ENCODE assay signal across 8 mouse cellular contexts in the genomic region with DNA sequence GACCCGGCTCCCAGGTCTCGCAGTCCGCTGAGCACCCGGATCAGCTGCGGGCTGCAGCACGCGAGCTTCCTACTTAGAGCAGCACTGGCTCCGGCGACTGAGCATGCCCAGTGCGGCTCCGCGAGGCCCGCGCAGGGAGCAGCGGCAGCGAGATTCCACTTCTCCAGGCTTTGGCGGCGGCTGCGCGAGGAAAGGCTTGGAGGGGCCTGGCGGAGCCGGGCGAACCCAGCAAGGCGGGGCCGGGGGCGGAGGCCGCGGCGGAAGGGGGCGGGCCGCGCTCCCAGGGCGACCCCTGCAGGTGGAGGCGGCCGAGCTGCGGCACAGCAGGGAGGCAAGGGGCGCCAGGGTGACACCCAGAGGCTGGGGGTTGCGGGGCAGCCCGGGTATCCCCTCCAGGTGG. TPM values are rescaled to one million over a fixed set of nuclear protein-coding genes. Genes with fewer than 3 reads are reported as not detected.
DNase-seq lines count a peak whose midpoint lies in the region; ATAC-seq and TF ChIP-seq lines count a peak whose summit lies in the region.

Gene Apbb2, minus strand, starts transcription at position 188 of the 400 bp plus-strand sequence.

- peak within 1 kb of the TSS; percentile 87 for H3K9ac ChIP-seq in intestine, postnatal 0 days (ENCODE audit: low read depth, low read length)

- H3K4me1 ChIP-seq in intestine, postnatal 0 days (replicated peaks; ENCODE audit: control insufficient read depth, insufficient read depth, low read length): no peaks in the 10 kb centered on the region
- H3K4me1 ChIP-seq in midbrain, embryonic 10.5 days: peaks cover 58% of the 10 kb centered on the region

- peak within 1 kb of the TSS; percentile 84 for H3K4me3 ChIP-seq in intestine, postnatal 0 days (ENCODE audit: low read depth, low read length)
- H3K4me3 ChIP-seq in midbrain, embryonic 10.5 days: peak within 1 kb of the TSS; percentile 93

- peak within 1 kb of the TSS; percentile 93 for H3K4me2 ChIP-seq in intestine, postnatal 0 days (replicated peaks; ENCODE audit: low read depth)

- DNase-seq in adrenal gland, adult 2 months: peak; percentile 98
- DNase-seq in embryo, embryonic 11.5 days (ENCODE audit: low read depth, low spot score): peak; percentile 91
- DNase-seq in left cerebral cortex, postnatal 36 days (ENCODE audit: low spot score in 2 of 2): peak; percentile 95 to 97
- DNase-seq in midbrain, embryonic 10.5 days (ENCODE audit: low spot score): peak; percentile 97
- peak; percentile 90 for DNase-seq in skeletal muscle tissue, adult 2 months (ENCODE audit: low read depth, low spot score)

- H3K27me3 ChIP-seq in intestine, postnatal 0 days (replicated peaks; ENCODE audit: control insufficient read depth, insufficient read depth, low read length): no peaks in the 10 kb centered on the region
- peaks cover 11% of the 10 kb centered on the region; the same call in 1 of the 2 replicates for H3K27me3 ChIP-seq in midbrain, embryonic 10.5 days (ENCODE audit: low read depth, poor library complexity, severe bottlenecking)

- H3K27ac ChIP-seq in intestine, postnatal 0 days (ENCODE audit: low read depth, low read length): peak within 1 kb of the TSS; percentile 96
- H3K27ac ChIP-seq in midbrain, embryonic 10.5 days (replicated peaks): peak within 1 kb of the TSS; percentile 96

- WGBS in intestine, postnatal 0 days: under 1% methylated on average over 39 of the region's 39 CpGs
- under 1% methylated on average over 39 of the region's 39 CpGs for WGBS in midbrain, embryonic 10.5 days

- intact Hi-C loops in left cerebral cortex, postnatal 36 days (cut with DNase I): loop anchor here (2.0 to 5.0 kb wide), 5 partner anchors 41 to 232 kb away; partner anchors contain the start of gene Uchl1

- H3K36me3 ChIP-seq in intestine, postnatal 0 days (ENCODE audit: control insufficient read depth, insufficient read depth): no peaks in the 10 kb centered on the region
- no peaks in the 10 kb centered on the region for H3K36me3 ChIP-seq in midbrain, embryonic 10.5 days

- peak; percentile 86 for ATAC-seq in granulocyte monocyte progenitor cell, adult 5-6 weeks (replicated peaks; ENCODE audit: poor library complexity, severe bottlenecking)
- ATAC-seq in intestine, postnatal 0 days: peak; percentile 92
- no peak for ATAC-seq in erythroid progenitor cell, adult 5-6 weeks (replicated peaks; ENCODE audit: low FRiP score, poor library complexity, severe bottlenecking)

- TF ChIP-seq CTCF in intestine, postnatal 0 days (IDR thresholded peaks at IDR 0.05; ENCODE audit: low read depth): peak; percentile 89

- no peaks in the 10 kb centered on the region for H3K9me3 ChIP-seq in intestine, postnatal 0 days (ENCODE audit: control insufficient read depth)
- H3K9me3 ChIP-seq in midbrain, embryonic 10.5 days (replicated peaks): no peaks in the 10 kb centered on the region

RNA-seq across cellular contexts. Expression of gene Apbb2, which starts in this region (rescaled TPM):
- 10 to 100 TPM; 58.3 to 76.7 TPM for total RNA-seq in adrenal gland, adult 2 months (2021)
- 8.4 and 20.0 TPM in 2 replicates for polyA plus RNA-seq in adrenal gland, adult 2 months (2012; rRNA removed)
- total RNA-seq in granulocyte monocyte progenitor cell, adult 5-6 weeks (2014; fragmentation: Nextera tagmentation): 0.52 and 0.90 TPM in 2 replicates
- 0.26 and 0.31 TPM in 2 replicates for total RNA-seq in granulocyte monocyte progenitor cell, adult 5-6 weeks (2017)
- 18.7 and 21.7 TPM in 2 replicates for polyA plus RNA-seq in intestine, postnatal 0 days (2015; fragmentation: Nextera tagmentation; extraction: Ambion mirVana)
- total RNA-seq in left cerebral cortex, postnatal 36 days (2021): 10 to 100 TPM; 57.3 to 64.0 TPM
- 28.2 and 37.8 TPM in 2 replicates for polyA plus RNA-seq in midbrain, embryonic 10.5 days (2016; fragmentation: Nextera tagmentation; extraction: Ambion mirVana)
- 1.3 and 3.2 TPM in 2 replicates for total RNA-seq in erythroid progenitor cell, adult 5-6 weeks (2015; ENCODE audit: low replicate concordance)
- not detected in 2 replicates for total RNA-seq in erythroid progenitor cell, adult 5-6 weeks (2017; ENCODE audit: low replicate concordance)

Comparison
In these comparisons a context has a peak if more than half of its experiments do, and no peak if none do; other contexts are left out.
1. RNA of gene Apbb2 (total RNA-seq): 58.3 to 76.7 TPM in adrenal gland, adult 2 months and 57.3 to 64.0 TPM in left cerebral cortex, postnatal 36 days; 1.3 to 3.2 TPM in erythroid progenitor cell, adult 5-6 weeks and 0.26 to 0.90 TPM in granulocyte monocyte progenitor cell, adult 5-6 weeks; every median in the first group is over 10 times any median in the second.
2. Peak in ATAC-seq in granulocyte monocyte progenitor cell, adult 5-6 weeks; RNA of the gene not detected or under 1 TPM.
3. Peak in every context shown above with its lines, with median percentiles within 50 percentile points of each other: DNase-seq.